Mouse (Mus musculus) forebrain, embryonic 10.5 days (tissue): ENCODE measurements around the gene Slc43a3. TPM values are rescaled to one million over a fixed set of nuclear protein-coding genes. Genes with fewer than 3 reads are reported as not detected.

ENCODE experiments used
- DNase-seq: peaks from one replicate; pipeline ENCODE4 v3.0.0-alpha.2; 2017; ENCODE audit warnings: low spot score; ENCODE audit errors: extremely low spot score
- H3K27ac ChIP-seq: fragments of 300-500 bp; sonication (generic); 2 replicates; pipeline ENCODE4 v1.5.1; 2016; ENCODE audit warnings: mild to moderate bottlenecking
- H3K27me3 ChIP-seq: fragments of 300-500 bp; sonication (generic); 2 replicates; pipeline ENCODE4 v1.6.1; 2016; ENCODE audit warnings: mild to moderate bottlenecking; ENCODE audit not compliant: poor library complexity, severe bottlenecking
- H3K36me3 ChIP-seq: fragments of 300-500 bp; sonication (generic); replicated peaks from 2 replicates; pipeline ENCODE4 v1.6.1; 2016; ENCODE audit warnings: mild to moderate bottlenecking, moderate library complexity
- H3K4me1 ChIP-seq: fragments of 300-500 bp; sonication (generic); 2 replicates; pipeline ENCODE4 v1.6.1; 2016
- H3K4me3 ChIP-seq: fragments of 300-500 bp; sonication (generic); 2 replicates; pipeline ENCODE4 v1.5.1; 2016; ENCODE audit warnings: mild to moderate bottlenecking, moderate library complexity
- H3K9me3 ChIP-seq: fragments of 300-500 bp; sonication (generic); 2 replicates; pipeline ENCODE4 v1.6.1; 2016; ENCODE audit warnings: mild to moderate bottlenecking, moderate library complexity
- WGBS: fragments of 180-500 bp; shearing (Covaris S2); methylation state at CpG from one replicate; pipeline ENCODE4 v1.1.7; 2016; 5-methylcytosine and 5-hydroxymethylcytosine counted together
- polyA plus RNA-seq: library from polyadenylated mRNA; unstranded; fragments of >200 nt; fragmentation: Nextera tagmentation; extraction: Ambion mirVana; gene quantifications from 2 replicates; pipeline ENCODE4 v1.2.1, GENCODE M21; 2016

The Slc43a3 gene
- polyA plus RNA-seq, 1 experiment from 2014 or later: 20.8 TPM

DNA sequence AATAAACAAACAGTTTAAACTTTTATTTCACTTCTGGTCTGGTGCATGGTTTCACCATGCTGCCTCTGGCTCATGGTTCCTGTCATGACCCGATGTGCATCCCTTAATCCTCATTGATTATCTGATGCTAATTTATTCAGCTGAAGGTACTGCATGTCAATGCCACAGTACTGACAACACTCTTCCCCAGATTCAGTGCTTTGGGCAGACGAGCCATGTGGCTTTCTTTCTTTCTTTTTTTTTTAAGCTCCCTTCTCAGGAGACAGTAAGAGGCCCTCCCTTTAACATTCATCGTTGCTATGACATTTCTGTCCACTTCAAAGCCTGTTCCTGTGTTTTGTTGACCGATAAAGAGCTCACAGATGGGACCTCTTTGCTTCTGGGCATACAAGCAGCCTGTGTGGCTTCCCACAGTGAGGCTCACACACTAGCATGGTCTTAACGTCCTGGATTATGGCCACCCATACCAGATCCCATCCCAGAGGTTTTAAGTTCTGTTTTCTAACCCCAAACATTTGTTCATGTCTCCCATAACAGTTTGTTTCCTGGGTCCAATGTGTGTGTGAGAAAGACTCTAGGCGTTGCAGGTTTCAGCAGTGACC is 26.6 kb downstream of the Slc43a3 start:
- no peaks in the 10 kb centered on the region for H3K9me3 ChIP-seq
- H3K27me3 ChIP-seq: no peaks in the 10 kb centered on the region
- H3K27ac ChIP-seq: no peak overlapping the region
- no peaks in the 10 kb centered on the region for H3K36me3 ChIP-seq
- peaks cover 9% of the 10 kb centered on the region for H3K4me1 ChIP-seq
- WGBS: 42% methylated on average over 6 of the region's 6 CpGs
- DNase-seq: no peak
- H3K4me3 ChIP-seq: no peak overlapping the region

DNA sequence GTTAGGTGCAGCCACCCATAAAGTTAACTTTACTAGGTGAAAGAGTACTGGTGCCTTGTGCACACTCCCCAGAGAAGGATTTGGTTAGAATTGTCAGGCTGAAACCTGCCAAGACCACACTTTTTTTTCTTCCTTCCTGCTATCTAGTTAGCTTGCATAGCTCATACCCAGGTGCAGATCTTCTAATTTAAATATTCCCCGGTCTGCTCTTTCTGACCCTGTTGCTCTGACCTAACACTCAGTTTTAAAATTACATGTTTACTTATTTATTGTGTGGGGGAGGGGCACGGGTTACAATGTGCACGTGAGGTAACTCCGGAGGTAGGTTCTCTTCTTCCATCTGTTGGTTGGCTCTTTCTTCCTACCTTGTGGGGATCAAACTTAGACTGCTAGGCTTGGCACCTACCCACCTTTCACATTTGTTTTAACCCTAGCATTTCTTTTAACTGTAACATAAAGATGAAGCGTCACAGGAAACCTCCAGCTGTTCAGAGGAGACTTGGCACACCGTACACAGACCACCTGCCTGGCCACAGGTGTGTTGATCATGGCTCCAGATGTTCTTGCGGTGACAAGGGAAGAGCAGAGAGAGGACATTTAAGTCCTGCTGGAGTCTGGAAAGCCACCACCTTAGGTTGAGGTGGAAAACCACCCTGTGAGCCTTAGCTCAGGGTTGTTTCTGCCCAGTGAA is 27.9 kb downstream of the Slc43a3 start:
- Histone ChIP-seq H3K36me3 (no peaks in the 10 kb centered on the region), H3K27me3 (no peaks in the 10 kb centered on the region), H3K27ac (no peak overlapping the region), H3K4me3 (no peak overlapping the region), H3K9me3 (no peaks in the 10 kb centered on the region), H3K4me1 (peaks cover 9% of the 10 kb centered on the region)
- no peak for DNase-seq
- 91% methylated on average over 7 of the region's 7 CpGs for WGBS

DNA sequence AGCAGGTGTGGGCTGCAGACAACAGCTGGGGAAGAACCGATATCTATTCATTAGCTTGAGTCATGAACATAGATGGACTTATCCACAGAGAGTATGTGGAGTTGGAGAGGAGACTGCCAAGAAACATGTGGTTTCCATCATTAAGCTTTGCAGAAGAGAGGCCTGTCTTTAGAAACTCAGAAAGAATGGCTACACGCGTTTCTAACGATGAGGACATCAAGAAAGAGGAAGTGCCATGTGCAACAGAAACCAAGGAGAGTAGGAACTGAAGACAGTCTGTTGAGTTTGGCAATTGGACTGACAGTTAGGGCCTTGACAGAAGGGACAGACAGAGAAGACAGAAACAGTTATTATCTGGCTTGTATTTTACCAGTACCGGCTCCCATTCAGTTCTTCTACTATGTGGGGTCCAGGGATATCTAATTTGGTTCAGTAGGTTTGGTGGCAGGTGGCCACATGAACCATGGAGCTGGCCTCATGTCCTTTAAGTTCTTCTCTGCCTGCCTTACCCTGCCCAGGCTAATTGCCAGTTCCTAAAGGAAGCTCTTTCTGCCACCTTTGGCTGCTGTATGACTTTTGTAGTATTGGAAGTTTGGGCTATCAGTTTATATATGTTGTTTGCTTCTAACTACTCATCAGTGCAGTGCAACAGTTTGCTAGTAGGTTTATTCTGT is 31.1 kb downstream of the Slc43a3 start:
- WGBS: 92% methylated on average over 5 of the region's 5 CpGs
- H3K36me3 ChIP-seq: no peaks in the 10 kb centered on the region
- no peak for DNase-seq

DNA sequence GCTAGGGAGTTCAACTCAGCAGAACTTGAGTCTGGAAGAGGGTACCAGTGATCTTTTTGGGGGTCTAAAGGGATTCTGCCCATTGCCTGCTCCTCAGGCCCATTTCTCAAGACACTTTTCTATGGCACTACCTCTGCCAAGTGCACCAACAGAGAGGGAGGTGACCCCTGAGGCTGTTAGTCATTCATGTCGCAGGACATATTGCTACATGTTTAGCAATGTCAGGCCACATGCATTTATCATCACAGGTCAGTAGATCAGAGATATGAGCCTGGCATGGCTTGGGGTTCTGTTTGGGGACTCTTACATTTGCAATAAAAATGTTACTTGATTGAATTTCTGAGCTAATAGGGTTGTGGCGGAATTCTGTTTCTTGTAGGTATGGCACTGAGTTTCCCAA is 39.2 kb downstream of the Slc43a3 start:
- WGBS: 91% methylated on average over 2 of the region's 2 CpGs

More for the DNA sequence above, 31.1 kb downstream of the Slc43a3 start:
- no peak overlapping the region for H3K4me3 ChIP-seq
- no peaks in the 10 kb centered on the region for H3K27me3 ChIP-seq
- H3K27ac ChIP-seq: no peak overlapping the region
- peaks cover 9% of the 10 kb centered on the region for H3K4me1 ChIP-seq
- H3K9me3 ChIP-seq: no peaks in the 10 kb centered on the region

DNA sequence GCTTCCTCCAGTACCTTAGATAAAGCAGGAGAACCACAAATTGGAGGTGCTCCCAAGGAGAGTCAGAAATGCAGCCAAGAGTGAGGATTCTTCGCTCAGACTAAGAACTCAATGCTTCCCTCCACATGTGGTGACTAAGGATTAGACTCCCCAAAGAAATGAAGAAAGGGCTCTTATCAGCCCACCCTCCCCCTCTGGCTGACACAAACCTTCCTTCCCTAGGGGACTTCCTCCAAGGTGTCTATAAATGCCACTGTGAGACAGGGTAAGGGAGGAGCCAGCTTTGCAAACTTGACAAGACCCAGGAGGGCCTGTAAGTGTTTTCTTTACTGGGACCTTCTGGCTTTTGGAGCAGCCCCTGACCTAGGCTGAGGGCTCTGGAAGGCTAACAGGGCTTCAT is 43.8 kb downstream of the Slc43a3 start, which contains the start of gene Prg2:
Prg2 (plus strand) TSS at position 274 of the 400 bp plus-strand sequence.
- Histone ChIP-seq H3K4me1 (no peaks in the 10 kb centered on the region), H3K27ac (no peak within 1 kb of the TSS), H3K9me3 (no peaks in the 10 kb centered on the region), H3K36me3 (no peaks in the 10 kb centered on the region), H3K4me3 (no peak within 1 kb of the TSS), H3K27me3 (no peaks in the 10 kb centered on the region)
- DNase-seq: no peak
- WGBS: 44% methylated on average over 1 of the region's 1 CpGs

More for the DNA sequence above, 39.2 kb downstream of the Slc43a3 start:
- no peak for DNase-seq
- no peaks in the 10 kb centered on the region for H3K27me3 ChIP-seq
- H3K27ac ChIP-seq: no peak overlapping the region
- no peaks in the 10 kb centered on the region for H3K36me3 ChIP-seq
- no peaks in the 10 kb centered on the region for H3K9me3 ChIP-seq
- H3K4me1 ChIP-seq: no peaks in the 10 kb centered on the region
- H3K4me3 ChIP-seq: no peak overlapping the region

- no peaks in the 10 kb centered on the region for H3K4me1 ChIP-seq
- H3K27ac ChIP-seq: no peak within 1 kb of the TSS
- DNase-seq: no peak
- WGBS: 69% methylated on average over 1 of the region's 1 CpGs
- no peaks in the 10 kb centered on the region for H3K27me3 ChIP-seq
- H3K36me3 ChIP-seq: no peaks in the 10 kb centered on the region
- no peak within 1 kb of the TSS for H3K4me3 ChIP-seq
- H3K9me3 ChIP-seq: no peaks in the 10 kb centered on the region
Observed at GRCm38 (mm10) chr2:84987930-84988329, 51.6 kb downstream of the Slc43a3 start, which contains the start of gene Prg3. Gene Prg3 (plus strand): TSS chr2:84988215.

- Histone ChIP-seq H3K36me3 (no peaks in the 10 kb centered on the region), H3K4me3 (no peak overlapping the region), H3K27me3 (no peaks in the 10 kb centered on the region), H3K9me3 (no peaks in the 10 kb centered on the region), H3K4me1 (0 out of 2 replicates have a peak, but pooled peaks cover 1% of the 10 kb centered on the region), H3K27ac (no peak overlapping the region)
- DNase-seq: no peak
- WGBS: 89% methylated on average over 2 of the region's 2 CpGs
Observed at GRCm38 (mm10) chr2:84996376-84996775, 60.0 kb downstream of the Slc43a3 start.

- no peak for DNase-seq
- Histone ChIP-seq H3K27ac (no peak overlapping the region), H3K4me1 (peaks cover 18% of the 10 kb centered on the region), H3K9me3 (no peaks in the 10 kb centered on the region), H3K36me3 (no peaks in the 10 kb centered on the region), H3K4me3 (no peak overlapping the region), H3K27me3 (no peaks in the 10 kb centered on the region)
- 81% methylated on average over 3 of the region's 3 CpGs for WGBS
Observed at GRCm38 (mm10) chr2:84999486-85000181, 63.3 kb downstream of the Slc43a3 start.

DNA sequence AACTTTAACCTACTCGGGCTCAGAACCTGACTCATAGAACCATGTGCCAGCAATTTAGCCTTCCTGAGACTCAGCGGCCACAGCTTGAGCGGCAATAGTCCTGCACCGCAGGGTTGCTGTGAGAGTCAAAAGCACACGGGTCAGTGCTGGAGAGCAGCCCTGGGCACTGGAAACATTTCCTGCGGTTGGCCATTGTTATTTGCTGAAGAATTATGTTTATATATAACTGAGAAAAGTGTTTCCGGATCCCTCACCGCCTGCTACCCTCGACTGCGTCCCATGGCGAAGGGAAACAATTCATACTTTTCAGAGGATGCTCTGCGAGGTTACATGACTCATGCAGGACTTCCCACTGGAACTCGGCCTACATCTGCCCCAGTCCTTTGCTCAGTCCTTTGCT is 65.1 kb downstream of the Slc43a3 start:
- Histone ChIP-seq H3K27me3 (no peaks in the 10 kb centered on the region), H3K4me3 (no peak overlapping the region), H3K27ac (no peak overlapping the region), H3K9me3 (no peaks in the 10 kb centered on the region), H3K4me1 (peaks cover 18% of the 10 kb centered on the region), H3K36me3 (no peaks in the 10 kb centered on the region)
- no peak for DNase-seq
- WGBS: 80% methylated on average over 13 of the region's 13 CpGs

GRCm38 (mm10) chr2:85002575-85002974 is 66.2 kb downstream of the Slc43a3 start:
- Histone ChIP-seq H3K4me3 (no peak overlapping the region), H3K27ac (no peak overlapping the region), H3K9me3 (no peaks in the 10 kb centered on the region), H3K36me3 (no peaks in the 10 kb centered on the region), H3K27me3 (no peaks in the 10 kb centered on the region), H3K4me1 (peaks cover 18% of the 10 kb centered on the region)
- WGBS: 86% methylated on average over 8 of the region's 8 CpGs
- no peak for DNase-seq

DNA sequence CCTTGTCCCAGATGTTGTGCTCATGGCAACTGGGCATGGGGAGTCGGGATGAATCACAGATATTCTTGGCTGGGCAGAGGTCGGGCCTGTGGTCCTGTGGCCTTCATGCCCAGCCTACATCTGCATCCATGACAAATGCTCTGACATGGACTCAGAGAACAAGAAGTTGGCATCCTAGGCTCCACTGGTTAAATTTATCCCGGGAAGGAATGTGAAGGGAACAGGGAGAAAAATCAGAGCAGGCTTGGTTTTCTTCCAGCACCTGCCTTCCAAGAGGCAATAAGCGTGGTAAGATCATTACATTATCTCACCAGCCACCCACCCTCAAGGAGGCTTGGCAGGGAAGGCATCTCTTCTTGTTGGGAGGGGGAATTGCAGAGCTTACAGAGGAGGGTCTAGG is 68.0 kb downstream of the Slc43a3 start:
- no peak overlapping the region for H3K27ac ChIP-seq
- H3K36me3 ChIP-seq: no peaks in the 10 kb centered on the region
- no peak for DNase-seq
- WGBS: 83% methylated on average over 4 of the region's 4 CpGs
- H3K4me1 ChIP-seq: peaks cover 18% of the 10 kb centered on the region
- H3K27me3 ChIP-seq: no peaks in the 10 kb centered on the region
- no peak overlapping the region for H3K4me3 ChIP-seq
- no peaks in the 10 kb centered on the region for H3K9me3 ChIP-seq

DNA sequence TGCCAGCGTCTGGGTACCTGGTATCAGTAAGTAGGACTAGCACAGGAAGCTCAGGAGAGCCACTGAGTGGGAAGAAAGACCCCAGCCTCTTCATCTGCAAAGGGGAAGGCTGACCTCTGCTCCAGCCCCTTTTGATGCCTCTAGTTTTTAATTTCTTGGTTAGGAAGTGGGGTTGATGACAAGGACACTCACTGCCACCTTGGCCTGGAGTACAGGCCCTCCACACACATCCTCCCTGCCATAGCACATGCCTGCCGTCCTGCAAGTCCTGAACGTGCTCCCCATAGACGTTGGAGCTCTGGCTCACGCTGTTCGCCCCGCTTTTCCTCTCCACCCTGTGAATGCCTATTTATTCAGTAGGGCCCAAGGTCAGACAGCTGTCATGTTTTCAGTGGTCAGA is 70.2 kb downstream of the Slc43a3 start:
- Histone ChIP-seq H3K9me3 (no peaks in the 10 kb centered on the region), H3K4me1 (peaks cover 15% of the 10 kb centered on the region), H3K36me3 (no peaks in the 10 kb centered on the region), H3K27me3 (no peaks in the 10 kb centered on the region), H3K4me3 (no peak overlapping the region), H3K27ac (no peak overlapping the region)
- no peak for DNase-seq
- WGBS: 87% methylated on average over 7 of the region's 7 CpGs
